Mouse (Mus musculus): Measurements from ENCODE around the gene M6pr.
A peak's percentile ranks its signal among the peaks of the same experiment; 100 is the strongest.

The M6pr gene

DNA sequence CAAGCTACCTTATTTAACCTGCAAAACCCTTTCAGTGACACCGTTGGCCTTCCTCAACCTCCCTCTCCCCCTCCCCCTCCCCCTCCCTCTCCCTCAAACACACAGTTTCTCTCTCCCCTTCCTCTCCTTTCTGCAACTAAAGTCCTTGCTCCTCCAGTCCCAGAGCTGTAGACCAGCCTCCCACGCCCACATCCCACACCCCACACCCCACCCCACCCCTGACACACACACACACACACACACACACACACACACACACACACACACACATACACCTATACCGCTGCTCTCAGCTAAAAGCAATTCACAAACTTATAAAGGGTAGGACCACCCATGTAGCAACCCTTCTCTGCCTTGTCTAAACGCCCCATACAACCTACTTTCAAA lies 10.3 kb upstream of the M6pr start:
- DNase-seq (ENCODE audit: low spot score), result no peak

DNA sequence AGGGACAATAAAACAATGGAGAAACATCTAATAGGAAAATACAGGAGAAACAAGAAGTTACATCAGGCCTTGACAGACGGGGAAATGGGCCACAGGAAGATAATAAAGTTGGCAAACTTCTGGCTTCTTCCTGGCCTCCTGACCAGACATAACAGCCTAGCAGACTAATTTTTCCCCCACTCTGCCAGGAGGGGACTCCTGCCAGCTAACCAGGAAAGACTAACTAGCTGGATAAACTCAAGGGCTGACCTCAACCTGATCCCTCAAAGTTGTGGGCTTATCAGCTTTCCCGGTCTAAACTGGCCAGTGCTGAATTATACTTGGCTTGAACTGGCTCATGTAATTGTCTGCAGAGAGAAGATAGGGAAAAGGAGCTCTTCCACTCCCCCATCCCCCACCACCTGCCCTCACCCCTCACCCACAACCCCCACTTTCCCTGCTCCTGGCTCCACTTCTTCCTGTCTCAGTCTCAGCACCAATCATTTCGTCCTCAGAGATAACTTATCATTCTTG lies 8.8 kb upstream of the M6pr start:
- DNase-seq (ENCODE audit: low spot score), result no peak

DNA sequence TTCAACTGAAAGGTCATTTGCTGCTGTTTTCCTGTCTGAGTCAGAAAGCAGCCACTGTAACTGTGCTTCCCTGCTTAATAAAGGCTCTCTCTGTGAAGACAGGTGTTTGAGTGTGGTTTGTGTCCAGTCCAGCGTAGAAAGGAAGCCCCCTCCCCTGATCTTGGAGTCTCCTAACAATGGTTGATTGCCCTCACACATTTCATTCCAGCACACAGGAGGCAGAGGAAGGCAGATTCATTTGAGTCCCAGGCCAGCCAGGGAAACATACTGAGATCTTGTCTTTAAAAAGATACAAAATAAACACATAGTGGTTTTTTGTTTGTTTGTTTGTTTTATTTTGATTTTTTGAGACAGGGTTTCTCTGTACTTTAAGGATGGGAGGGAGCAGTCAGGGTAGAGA lies 6.4 kb upstream of the M6pr start:
- no peak for DNase-seq (ENCODE audit: low spot score)

DNA sequence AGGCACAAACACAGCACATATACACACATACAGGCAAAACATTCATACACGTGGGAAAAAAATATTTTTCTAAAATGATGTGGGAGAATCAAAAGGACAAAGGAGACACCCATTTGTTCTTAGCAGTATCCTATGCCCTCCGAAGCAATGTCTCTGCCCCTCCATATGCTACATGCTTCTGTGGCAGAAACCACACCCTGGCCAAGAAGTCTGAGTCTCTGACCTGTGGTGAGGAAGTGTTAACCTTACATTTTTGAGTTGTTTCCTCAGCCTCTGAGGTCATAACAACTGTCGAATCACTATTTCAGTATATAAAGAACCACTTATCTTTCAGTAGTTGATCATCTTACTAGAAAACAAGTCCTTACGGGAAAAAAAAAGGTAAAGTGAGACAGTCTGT lies 5.9 kb upstream of the M6pr start:
- DNase-seq (ENCODE audit: low spot score), result no peak

DNA sequence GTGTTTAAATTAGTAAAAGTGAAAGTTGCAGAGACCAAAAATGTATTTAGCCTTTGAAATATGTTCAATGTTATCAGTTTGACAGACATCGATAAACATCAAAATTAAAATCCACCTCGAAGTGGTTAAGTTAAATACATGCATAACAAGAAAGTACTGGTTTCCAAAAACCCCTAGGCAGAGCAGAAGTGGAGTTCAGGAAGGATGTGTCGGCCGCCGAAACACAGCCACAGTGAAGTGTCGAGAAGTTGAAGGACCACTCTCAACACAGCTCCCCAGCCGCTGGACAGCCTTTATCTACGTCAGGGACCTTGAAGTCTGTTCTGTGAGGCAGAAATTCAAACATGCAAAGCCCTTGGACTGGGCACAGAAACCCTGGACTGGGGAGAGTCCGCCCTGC lies 5.0 kb upstream of the M6pr start:
- peak; percentile 28 for DNase-seq (ENCODE audit: low spot score)

DNA sequence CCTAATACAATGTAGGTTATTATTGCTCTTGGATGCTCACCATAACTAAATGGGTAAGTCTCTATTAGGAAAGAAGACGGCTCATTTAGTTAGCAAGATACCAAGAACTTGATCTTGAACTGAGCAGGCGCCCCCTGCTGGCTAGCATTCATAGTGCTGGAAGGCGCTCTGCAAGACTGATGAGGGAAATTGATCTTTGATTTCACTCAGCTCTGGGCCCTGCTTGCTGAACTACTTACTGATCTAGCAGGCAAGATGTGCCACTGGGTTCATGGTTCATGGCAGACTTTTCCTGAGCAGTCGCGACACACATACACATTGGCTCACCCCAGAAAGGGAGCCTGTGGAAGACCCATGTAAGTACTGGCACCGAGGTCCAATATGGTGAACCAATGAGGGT lies 4.2 kb upstream of the M6pr start:
- peak; percentile 43 for DNase-seq (ENCODE audit: low spot score)

DNA sequence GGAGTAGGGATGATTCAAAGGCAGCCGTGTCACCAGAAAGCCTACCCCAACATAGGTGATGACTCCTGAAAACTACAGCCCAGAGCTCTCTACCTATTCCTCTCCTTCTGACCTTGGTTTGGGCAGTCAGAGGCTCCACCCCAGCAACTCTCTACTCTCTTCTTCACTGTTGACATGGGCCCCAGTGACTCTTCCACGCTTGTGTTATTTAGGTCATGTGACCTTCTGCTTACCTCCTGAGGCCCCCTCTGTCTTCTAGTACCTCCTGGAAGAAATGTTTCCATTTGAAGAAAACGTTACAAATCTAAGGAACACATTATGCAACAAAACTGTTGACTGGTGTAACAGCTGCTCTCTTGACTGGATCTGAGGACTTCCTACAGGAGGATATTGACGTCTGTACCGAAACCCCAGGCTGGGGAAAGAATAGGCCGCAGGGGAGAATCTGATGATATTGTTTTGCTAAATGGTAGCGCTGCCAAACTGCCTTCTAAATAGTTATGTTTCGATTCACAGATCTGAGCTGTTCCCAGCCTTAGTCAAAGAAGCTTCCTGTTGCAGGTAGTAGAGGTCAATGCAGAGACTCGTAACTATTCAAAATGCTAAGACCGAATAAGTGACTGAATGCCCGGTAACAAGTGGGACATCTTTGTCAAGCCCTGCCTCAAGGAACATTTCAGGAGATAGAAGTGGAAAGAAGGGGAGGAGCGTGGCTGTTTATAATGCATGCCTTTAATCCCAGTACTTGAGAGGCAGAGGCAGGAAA lies 3.5 kb upstream of the M6pr start:
- no peak for DNase-seq (ENCODE audit: low spot score)

DNA sequence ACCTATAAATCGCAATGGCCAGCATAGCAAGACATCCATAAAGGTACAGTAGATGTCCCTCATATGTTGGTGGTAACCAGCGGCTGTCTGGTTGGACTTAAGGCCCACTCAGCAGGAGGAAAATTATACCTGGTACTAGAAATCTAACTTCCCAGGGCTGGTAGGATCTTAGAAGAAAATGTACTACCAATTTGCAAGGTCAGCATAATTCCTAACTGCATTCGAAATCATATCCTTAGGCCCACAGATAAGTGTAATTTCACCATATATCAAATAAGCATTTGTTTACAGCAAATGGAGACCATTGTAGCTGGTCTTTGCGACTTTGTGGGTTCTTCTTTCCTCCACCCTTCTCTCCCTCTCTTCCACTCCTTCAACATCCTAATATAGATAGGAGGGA lies 1.8 kb upstream of the M6pr start:
- no peak for DNase-seq (ENCODE audit: low spot score)

DNA sequence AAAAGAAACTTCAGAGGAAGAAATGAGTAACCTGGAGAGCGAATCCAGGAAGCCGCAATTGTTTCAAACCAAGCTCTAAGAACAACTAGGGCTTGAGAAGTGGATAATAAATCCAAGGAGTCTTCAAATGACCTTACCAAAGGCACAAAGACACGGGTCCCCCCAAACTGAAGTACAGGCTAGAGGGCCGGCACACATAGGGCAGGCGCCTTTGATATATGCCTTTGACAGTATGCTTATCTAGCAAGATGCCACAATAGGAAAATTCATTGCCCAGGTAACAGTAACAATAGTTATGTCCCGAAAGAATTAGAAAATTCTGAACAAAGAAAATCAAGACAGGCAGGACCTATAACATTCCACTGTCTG lies 400 bp upstream of the M6pr start:
- no peak for DNase-seq (ENCODE audit: low spot score)

DNA sequence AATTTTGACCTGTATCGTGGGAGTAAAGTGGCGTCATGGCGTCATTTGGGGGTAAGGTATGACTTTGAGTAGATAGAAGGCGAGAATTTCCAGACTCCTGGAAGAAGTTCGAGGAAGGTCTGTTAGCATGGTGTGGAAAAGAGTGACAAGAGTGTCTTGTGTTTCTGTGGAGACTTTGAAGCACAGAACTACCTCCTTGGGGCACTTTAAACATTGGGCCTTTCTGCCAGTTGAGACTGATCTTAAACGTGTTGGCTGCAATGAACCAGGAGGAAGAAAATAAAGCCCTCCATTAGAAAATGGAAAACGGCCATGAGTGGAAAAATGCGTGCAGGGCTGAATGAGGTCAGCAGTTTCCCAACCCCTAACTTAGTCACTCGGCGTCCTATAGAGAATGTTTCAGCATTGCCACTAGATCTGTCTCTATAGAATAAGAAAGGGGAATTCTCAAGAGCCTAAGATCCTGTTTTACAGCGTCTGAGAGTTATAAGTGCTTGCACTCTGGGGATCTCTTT lies 983 bp downstream of the M6pr start:
- DNase-seq (ENCODE audit: low spot score), result no peak

DNA sequence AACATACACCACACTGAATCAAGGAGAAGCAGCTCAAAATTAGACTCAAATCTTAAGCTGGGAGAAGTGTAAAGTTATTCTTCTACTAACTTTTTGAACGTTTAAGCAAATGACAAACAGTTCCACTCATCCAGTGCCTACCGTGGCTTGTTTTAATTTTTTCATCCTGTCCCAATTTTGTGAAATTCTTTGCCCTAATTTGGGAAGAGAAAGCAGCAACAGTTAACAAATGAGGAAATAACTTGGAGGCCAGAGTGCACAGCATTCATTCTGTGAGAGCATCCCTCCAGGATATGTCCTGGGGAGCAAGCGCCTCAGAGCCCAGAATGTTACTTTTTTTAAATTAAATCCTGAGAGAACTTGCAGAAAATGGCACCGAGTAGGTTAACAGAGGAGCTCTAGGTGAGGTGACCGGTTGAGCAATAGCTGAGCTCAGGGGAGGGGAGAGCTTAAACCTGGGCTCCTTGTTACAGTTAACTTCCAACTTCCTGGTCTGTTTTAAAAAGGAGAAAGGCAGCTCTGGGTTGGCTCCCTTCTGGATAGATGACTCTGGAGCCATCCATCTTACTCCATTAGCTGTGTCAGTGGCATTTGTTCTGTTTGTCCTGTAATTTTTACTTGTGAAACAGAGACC lies 1.8 kb downstream of the M6pr start:
- DNase-seq (ENCODE audit: low spot score), result no peak

DNA sequence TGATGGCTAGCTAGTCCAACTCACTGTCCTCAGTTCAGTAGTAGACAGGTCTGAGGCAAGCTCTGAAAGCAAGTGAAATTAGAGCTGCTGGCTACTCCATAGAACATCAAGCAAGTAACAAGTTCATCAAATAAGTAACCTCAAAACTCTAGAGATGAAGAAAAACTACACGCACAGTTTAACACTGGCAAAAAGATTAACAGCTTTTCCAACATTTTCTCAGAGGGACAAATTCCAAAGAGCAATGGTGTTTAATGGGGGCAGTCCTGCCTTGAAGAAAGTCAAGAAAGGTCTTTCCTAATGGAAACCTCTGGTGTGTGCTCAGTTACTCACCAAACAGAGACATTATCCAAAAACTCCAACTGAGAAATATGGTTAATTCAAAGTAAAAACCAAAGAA lies 10.2 kb downstream of the M6pr start:
- DNase-seq (ENCODE audit: low spot score), result no peak

DNA sequence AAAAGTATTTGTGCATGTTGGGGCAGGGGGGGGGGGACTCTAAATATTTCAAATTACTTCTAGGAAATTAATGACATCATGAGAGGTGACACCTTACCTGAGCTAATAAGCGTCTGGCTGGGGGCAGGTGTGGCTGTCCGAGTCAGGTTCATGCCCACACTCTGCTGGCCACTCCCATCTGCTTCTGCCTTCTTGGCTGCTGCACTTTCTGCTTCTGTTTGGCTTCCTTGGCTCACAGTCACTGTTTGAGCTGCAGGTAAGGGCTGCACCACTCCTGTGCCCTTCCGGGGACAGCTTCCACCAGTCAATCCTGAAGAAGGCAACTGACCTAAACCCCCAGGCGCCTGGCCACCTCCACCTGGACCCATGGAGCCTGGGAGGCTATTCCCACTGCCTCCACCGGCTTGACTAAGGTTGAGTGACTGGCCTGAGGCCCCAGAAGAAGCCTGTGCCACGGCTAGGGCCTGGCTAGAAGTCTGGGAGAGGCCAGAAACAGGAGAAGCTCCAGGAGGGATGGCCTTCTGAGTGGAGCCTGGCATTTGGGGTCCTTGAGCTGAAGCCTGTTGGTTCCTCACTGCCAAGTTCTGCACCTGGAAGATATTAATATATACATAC lies 16.9 kb downstream of the M6pr start:
- no peak for DNase-seq (ENCODE audit: low spot score)

DNA sequence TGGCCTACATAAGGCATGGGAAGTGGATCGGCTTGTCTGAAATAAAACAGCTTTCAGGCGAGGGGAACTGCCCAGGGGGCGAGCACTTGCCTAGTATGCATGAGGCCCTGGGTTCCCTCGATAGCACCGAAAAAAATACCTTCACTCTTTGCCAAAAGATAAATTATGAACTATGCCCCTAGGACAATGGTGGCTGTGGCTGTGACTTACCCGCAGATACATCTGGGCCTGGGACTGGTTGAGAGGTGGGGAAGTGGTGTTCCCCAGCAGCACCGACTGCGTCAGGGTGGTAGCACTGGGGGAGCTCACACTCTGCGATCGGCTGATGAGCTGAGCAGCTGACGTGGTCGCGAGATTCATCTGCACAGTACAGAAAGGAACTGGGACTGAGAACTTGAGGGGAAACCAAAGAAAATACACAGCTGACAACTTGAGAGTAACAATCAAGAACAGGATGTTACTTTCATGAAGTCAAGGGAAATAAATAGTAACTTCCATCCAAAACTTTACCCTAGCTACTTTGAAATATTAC lies 24.6 kb downstream of the M6pr start:
- DNase-seq (ENCODE audit: low spot score), result no peak

DNA sequence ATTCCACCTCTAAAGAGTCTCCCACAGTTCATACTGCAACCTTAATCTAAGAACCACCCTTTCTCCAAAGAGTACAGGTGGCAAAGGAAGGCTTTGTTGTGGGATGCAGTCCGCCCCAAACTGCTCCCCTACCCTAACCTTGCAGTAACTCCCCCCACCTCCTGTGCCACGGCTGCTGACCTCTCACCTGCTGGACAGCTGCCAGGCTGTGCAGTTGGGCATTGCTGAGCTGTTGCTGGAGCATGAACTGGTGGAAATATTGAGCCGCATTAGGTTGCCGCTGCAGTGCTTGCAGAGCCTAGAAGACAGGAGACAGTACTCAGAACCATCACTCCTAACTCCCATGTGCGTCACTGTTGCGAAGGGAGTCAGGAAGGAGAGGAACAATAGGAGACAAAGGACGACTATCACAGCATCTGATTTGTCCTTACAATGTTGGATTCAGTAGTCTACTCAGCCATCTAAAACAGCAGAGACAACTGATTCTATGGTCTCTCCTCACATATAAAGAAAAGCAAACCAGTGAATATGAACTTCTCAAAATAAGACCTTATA lies 26.3 kb downstream of the M6pr start:
- no peak for DNase-seq (ENCODE audit: low spot score)

DNA sequence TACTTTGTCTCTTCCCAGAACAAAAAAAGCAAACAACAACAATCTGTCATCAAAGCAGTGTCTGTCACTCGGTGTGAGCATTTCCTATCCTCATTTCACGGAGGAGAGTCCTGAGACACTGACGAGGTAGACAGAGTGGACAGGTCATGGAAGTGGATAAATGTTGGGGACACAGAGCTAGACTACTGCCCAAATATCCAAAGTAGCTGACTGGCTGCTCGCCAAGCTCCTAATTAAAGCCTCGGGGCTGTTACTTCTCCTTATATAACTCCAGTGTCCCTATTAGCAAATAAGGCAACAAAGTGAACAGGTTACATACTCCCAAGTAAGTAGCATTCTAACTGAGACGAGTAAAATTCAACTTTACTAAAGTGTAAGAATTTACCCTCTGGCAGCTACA lies 29.0 kb downstream of the M6pr start:
- no peak for DNase-seq (ENCODE audit: low spot score)

DNA sequence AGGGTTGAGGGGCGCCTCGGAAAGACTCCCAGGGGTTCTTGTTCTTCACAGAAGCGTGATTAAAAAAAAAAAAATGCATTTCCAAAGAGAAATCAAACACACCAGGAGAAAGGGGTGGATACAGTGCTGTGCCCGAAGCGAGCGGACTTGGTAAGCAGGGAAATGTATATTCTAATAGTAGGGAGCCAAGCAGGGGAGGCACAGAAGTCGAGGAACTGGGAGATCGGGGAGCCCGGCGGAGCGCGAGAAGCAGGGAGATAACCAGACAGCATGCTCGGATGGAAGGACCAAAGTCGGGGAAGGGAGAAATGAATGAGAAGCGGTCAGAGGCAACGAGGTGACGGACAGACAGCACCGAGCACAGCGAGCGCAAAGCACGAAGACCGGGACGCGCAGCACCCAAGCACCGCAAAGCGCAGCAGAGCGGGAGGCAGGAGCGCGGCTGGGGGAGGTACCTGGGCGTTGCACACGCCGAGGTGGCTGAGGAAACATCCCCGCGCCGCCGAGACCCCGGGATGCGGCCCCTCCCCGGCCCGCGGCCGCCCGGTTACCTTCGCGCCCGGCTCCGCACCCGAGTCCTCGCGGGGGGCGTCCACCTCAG lies 30.6 kb downstream of the M6pr start:
- peak; percentile 53 for DNase-seq (ENCODE audit: low spot score)

DNA sequence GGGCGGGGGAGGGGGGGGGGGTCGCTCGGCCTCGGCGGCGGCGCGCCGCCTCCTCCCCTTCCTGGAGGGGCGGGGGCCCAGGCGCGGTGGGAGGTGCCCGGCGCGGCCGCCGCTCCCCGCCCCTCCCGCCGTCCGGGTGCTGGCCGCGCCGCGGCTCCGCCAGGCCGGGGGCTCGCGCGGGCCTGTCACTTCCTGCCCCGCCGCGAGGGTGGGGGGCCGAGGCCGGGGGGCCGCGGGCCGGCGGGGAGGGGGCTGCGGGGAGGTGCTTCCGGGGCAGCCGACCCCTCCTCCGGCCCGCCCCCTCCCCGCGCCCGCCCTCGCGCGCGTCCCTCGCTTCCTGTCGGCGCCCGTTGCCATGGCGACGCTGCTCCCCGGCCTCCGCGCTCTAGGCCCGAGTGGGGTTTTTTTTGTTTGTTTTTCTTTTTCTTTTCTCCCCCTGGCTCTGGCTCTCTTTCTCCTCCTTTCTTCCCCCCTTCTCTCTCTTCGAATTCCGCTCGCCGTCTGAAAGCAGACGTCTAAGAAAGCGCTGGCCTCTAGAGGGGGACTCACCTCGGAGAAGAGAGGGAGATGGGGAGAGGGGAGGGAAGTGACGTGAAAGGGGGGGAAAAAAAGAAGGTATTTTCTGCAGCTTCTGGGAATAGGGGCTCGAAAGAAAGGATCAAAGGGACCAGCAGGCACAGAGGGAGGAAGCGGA lies 31.3 kb downstream of the M6pr start:
- DNase-seq (ENCODE audit: low spot score), result peak; percentile 78

DNA sequence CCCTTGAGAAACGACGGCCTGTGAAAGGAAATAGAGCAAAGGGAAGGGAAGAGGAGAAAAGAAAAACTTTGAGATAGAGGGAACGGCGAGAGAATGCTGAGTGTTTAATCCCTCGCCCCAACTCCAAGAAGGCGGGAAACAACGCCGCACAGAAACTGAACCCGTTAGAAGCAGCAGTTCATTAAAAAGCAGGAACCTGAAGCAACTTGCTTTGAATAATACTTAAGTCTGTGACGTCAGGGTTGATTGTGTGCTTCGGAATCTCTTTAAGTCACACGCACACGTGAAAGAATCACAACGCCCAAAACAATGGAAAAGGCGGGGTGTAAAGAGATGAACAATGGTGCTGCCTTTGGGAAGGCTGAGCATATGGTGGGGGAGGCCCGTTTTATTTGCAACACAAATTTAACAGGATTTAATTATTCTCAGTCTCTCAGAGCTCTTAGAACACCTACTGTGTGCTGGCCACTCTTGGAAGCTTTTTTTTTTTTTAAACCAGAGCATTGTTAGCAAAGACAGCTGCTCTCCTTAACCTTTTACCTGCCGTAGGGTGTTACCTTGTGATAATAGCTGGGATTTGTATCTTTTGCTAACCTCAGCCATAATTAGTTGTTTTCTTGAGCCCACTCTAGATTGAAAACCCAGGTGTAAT lies 32.0 kb downstream of the M6pr start, which contains the start of gene Phc1:
Gene Phc1, minus strand, starts transcription at position 213 of the 652 bp plus-strand sequence.
- no peak for DNase-seq (ENCODE audit: low spot score)

DNA sequence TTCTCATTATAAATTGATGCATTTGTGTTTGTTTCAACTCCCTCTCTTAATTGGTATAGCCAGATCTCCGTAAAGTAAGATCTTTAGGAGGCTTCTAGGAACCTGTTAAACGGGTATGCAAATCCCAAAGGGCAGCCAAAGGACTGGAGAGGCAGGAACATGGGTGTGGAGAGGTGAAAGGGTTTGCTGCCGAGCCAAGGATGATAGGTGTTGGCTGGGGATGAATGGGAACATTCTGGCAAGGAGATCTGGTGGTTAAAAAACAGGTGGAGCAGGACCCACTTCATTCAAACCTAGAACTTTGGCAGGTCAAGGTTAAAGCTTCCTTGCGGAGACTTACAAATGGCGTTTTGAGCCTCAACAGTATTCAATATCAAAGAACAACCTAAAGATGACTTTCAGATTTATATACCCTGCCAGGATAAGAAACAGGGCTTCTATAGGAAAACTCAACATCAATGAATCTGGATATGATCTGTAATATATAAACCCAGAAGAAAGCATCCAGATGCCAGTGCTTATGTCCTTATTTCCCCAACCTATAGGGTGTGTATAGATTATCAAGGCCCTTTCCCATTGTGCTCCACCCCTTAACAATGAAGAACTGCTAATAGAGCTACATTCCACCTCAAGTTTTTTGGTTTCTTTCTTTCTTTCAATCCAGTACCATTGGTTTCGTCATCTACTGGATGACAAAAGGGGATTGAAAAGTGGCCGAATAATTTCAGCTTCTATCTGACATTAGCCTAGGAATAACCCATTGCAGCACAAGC lies 32.7 kb downstream of the M6pr start:
- no peak for DNase-seq (ENCODE audit: low spot score)

Data from ovary, adult 18-20 months (tissue).